Mouse (Mus musculus) kidney, adult 2 months (tissue): ENCODE data around the gene 1500015O10Rik.

Source experiments
- CTCF ChIP-seq: fragments of 200-500 bp; conservative IDR thresholded peaks from 2 replicates; pipeline ENCODE4 v1.5.1; 2011; ENCODE audit warnings: low read depth, mild to moderate bottlenecking, control low read depth, low read length, moderate library complexity, mixed read lengths; ENCODE audit not compliant: insufficient read depth, insufficient read length
- POLR2A ChIP-seq: fragments of 200-500 bp; IDR thresholded peaks from one replicate; pipeline ENCODE4 v1.6.1; 2011; ENCODE audit warnings: low read depth, low read length, control low read depth

GRCm38 (mm10) chr1:43694851-43695545 is 35.4 kb upstream of the 1500015O10Rik start:
- TF ChIP-seq POLR2A (no peak), CTCF (no peak)
